Mouse (Mus musculus): ENCODE measurements around the gene Chst5. TPM values are rescaled to one million over a fixed set of nuclear protein-coding genes. Genes with fewer than 3 reads are reported as not detected.

Chst5 gene
- total RNA-seq (2021), result under 1 TPM in 1 of 2 experiments, not detected in 1; 0.14 TPM
- long read RNA-seq, experiment 1, partial matches to known transcripts, result 0 of 1 reads
- long read RNA-seq, experiment 1, other reads (novel, unspliced or antisense), result 0 of 1 reads
- long read RNA-seq, experiment 2, result 0 reads

DNA sequence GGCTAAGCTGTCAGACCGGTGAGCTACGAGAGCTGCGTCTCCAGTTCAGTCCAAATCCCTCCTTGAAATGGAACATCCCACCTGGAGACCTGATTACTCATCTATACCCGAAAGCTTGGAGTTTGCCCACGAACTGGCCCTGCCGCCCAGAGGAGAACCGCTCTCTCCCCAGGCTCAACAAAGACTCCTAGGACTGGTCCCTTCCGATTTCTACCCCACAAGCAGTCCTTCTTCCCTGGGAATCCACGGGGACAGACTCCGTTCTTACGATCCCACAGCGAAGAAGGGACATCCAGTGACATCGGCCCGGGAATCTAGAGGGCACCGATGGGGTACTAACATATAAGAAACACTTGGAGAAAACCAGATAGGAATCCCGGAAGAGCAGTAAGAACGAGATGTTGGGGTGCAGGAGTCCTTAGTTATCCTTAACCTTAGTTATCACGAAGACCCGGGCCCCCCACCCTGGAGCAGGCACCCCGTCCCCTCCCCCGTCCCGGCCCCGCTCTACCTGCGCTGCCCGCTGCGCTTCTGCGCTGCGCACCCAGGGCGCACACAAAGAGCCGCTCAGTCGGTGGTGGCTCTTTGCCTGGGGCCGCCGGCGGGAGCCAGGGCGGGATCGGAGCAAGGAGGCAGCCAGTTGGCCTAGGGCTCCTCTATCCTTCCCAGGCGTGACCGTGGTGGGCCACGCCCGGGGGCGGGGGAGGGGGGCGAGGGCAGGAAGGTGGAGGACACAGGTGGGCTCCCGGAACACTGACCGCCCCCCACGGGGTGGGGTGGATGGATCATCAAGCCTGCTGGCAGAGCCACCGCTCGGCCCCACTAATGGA, at the start of gene Chst5:
Chst5 (minus strand) TSS at position 827 of the 830 bp plus-strand sequence.
- intact Hi-C loops (cut with DNase I), result no loop called here
- no peak for TF ChIP-seq CTCF (IDR thresholded peaks at IDR 0.05)
- peak; percentile 46 for DNase-seq
- Histone ChIP-seq H3K27ac (no peak within 1 kb of the TSS), H3K4me3 (peak within 1 kb of the TSS; percentile 43)

DNA sequence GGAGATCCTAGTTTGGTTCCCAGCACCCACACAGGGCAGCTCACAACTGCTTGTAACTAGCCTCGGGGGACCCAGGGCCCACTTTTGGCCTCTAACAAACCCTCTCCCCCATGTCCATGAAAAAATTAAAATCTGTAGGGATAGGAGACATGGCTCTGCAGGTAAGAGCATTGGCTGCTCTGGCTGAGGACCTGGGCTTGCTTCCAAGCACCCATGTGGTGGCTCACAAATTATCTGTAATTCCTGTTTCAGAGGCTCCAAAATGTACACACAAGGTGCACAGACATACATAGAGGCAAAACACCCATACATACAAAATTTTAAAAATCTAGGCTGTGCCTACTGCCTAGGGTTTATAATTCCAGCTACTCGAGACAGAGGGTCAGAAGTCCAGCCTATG, 47.0 kb upstream of the Chst5 start:
- TF ChIP-seq CTCF (IDR thresholded peaks at IDR 0.05), result no peak
- intact Hi-C loops (cut with DNase I), result no loop called here
- Histone ChIP-seq H3K4me3 (no peak overlapping the region), H3K27ac (no peak overlapping the region)
- DNase-seq, result no peak

DNA sequence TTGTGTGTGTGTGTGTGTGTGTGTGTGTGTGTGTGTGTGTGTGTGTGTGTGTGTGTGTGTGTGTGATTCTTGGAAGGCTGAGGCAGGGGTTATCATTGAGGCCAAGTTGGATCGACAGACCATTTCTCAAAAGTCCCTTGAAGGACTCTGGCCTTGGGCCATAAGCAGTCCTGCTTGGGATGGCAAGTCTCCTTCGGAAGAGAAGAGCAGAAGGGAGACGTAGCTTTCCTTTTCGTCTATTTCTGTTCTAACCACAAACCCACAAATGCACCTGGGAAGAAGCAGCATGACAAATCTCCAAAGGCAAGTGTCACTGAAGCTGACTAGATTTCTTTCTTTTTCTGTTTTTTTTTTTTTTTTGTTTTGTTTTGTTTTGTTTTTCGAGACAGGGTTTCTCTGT, 45.6 kb upstream of the Chst5 start:
- no peak for DNase-seq
- no peak for TF ChIP-seq CTCF (IDR thresholded peaks at IDR 0.05)
- Histone ChIP-seq H3K27ac (no peak overlapping the region), H3K4me3 (no peak overlapping the region)
- intact Hi-C loops (cut with DNase I), result no loop called here

DNA sequence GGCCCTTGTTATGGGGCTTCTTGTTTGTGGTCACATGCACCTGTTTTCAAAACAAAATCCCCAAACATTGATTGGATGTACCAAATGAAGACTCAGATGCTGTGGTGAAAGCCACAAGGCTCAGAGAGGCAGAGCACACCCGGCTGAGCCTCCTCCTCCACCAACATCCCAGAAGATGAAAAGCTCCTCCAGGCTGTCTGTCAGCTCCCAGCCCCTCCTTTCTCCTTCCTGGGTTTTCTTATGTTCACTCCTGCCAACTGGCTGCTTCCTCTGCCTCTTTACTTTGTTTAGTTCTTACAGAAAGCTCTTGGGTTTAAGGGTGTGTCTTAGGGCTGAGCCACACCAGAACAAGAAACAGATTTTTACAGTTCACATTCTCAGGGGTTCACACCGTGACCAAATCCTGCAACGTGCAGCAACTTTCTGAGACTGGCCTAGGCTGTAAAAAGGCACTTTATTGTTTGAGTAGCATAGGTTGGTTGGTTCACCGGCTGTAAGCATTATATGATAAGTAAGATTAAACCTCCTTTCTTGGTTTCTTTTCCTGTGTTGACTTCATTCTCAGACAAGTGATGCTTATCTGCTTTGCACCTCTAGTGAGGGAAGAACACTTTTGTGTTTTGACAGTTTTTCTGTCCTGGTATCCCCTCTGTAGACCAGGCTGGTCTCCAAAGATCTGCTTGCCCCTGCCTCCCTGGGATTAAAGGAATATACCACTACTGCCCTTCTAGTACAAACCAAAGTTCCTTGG, 44.8 kb upstream of the Chst5 start:
- DNase-seq, result no peak
- no peak overlapping the region for H3K27ac ChIP-seq
- intact Hi-C loops (cut with DNase I), result no loop called here
- no peak overlapping the region for H3K4me3 ChIP-seq
- TF ChIP-seq CTCF (IDR thresholded peaks at IDR 0.05), result no peak

DNA sequence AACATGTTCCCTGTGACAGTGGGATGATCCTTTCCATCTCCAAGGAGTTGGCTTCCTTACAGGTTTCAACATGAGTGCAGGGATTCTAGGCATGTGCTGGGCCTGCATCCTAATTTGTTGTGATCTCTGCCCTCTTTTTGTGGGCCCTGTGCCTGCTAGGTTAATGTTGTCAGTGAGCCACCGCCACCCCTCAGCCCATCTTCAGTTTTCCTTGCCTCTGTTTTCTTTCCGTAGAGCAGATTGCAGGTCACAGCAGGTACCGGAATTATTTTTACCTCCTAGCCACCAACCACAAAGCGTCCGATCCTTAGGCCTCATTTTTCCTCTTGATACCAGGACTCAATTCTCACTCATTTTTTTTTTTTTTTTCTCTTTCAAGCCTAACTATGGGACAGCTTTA, 41.7 kb upstream of the Chst5 start:
- Histone ChIP-seq H3K27ac (no peak overlapping the region), H3K4me3 (no peak overlapping the region)
- TF ChIP-seq CTCF (IDR thresholded peaks at IDR 0.05), result no peak
- DNase-seq, result no peak
- intact Hi-C loops (cut with DNase I), result no loop called here

DNA sequence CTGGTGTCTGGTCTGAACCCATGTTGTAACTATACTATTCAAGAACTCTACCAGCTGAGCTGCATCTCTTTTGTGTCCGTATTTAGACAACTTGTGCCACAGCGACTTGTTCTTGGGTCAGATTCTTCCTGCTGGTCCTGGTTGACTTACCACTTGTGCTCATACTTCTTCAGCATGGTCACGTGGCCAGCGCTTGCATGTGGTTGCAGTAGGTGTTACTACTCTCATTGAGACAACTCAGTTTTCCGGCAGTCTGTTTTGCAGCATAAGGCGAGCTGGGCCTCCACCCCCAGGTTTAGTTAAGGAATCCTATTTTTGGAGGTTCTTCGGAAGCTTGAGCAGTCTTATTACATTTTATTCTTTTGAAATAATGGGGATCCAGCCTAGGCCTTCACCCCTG, 41.1 kb upstream of the Chst5 start:
- no peak for TF ChIP-seq CTCF (IDR thresholded peaks at IDR 0.05)
- H3K27ac ChIP-seq, result no peak overlapping the region
- intact Hi-C loops (cut with DNase I), result no loop called here
- H3K4me3 ChIP-seq, result no peak overlapping the region
- DNase-seq, result no peak

DNA sequence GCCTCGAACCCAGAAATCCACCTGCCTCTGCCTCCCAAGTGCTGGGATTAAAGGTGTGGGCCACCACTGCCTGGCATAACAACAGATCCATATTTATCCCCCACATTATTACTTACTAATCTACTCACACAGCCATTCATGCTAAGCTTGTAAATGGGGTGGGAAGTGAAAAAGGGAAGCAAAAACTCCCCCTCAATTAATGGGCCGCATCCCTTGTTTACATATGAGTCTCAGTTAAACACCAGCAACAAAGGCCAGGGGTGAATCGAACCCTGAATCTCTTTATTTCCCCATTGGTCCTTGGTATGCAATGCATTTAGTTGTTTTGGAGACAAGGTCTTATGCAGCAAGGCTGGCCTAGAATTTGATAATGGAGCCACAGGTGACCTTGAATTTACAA, 40.6 kb upstream of the Chst5 start:
- H3K4me3 ChIP-seq, result no peak overlapping the region
- intact Hi-C loops (cut with DNase I), result no loop called here
- H3K27ac ChIP-seq, result no peak overlapping the region
- DNase-seq, result no peak
- TF ChIP-seq CTCF (IDR thresholded peaks at IDR 0.05), result no peak

DNA sequence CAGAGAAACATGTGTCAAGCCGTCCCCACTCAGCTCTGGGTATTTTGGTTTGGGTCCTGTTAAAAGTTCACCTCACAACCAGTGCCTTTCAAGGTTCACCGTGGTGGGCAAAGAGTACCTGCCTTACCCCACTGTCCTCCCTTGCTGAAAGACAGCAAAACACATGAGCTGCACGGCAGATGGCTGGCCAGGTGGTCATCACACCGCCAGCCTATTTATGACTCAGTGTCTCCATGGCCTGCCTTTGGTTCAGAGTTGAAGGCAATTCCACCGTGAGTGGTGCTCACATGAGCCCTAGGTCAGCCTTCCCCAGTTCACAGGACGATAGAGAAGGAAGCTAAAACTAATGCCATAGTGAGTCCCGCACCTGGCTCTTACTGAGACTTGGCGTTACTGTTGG, 37.7 kb upstream of the Chst5 start:
- TF ChIP-seq CTCF (IDR thresholded peaks at IDR 0.05), result no peak

DNA sequence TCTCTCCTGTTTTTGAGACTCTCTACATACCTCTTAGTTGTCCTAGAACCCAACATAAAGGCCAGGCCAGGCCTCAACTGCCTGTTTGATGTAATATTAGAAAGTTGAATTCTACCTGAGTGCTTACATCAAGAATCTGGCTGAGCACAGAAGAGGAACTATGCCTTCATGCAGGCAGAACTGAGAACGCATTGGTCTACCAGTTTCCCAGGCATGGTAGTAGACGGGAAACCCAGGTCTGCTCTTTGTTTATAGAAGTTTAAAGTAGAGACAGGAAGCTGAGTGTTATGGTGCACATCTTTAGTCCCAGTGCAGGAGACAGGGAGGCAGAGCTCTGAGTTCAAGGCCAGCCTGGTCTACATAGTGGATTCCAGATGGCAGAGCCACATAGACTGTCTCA, 36.9 kb upstream of the Chst5 start:
- DNase-seq, result no peak
- H3K4me3 ChIP-seq, result no peak overlapping the region
- no peak for TF ChIP-seq CTCF (IDR thresholded peaks at IDR 0.05)
- H3K27ac ChIP-seq, result no peak overlapping the region
- intact Hi-C loops (cut with DNase I), result loop anchor here (5.0 kb wide), 1 partner anchor 35 kb away; no protein-coding TSS in a partner anchor

More for the DNA sequence above, 37.7 kb upstream of the Chst5 start:
- no peak overlapping the region for H3K4me3 ChIP-seq
- intact Hi-C loops (cut with DNase I), result loop anchor here (5.0 kb wide), 1 partner anchor 34 kb away; no protein-coding TSS in a partner anchor
- DNase-seq, result no peak
- H3K27ac ChIP-seq, result no peak overlapping the region

DNA sequence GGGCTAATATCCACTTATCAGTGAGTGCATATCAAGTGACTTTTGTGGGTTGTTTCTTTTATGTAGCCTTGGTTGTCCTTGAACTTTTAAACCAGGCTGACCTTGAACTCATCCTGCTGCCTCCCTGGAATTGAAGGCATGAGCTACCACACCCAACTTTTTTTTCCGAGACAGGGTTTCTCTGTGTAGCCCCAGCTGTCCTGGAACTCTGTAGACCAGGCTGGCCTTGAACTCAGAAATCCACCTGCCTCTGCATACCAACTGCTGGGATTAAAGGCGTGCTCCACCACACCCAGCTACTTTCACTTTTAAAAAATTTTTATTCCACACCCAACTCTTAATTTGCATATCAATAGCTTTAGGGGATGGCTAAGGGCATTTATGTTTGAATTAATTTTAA, 33.3 kb upstream of the Chst5 start:
- DNase-seq, result no peak
- intact Hi-C loops (cut with DNase I), result loop anchor here (5.0 kb wide), 1 partner anchor 49 kb away; the partner anchor contains the start of gene Adat1
- TF ChIP-seq CTCF (IDR thresholded peaks at IDR 0.05), result no peak

DNA sequence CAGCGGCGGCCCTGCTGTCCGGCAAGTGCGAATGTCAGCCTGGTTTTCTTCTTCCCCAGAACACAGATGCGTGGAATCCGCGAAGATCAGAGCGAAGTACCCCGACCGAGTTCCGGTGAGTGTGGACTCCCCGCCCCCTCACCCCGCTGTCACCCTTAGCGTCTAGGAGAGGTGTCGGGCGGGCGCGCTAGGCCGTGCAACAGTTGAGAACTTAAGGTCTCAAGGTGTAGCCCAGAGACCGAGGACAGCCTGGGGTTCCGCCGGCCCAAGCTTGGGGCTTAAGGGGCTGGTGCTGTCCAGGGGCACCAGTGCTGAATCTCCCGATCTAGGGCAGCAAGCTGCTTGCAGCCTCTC, 30.8 kb upstream of the Chst5 start:
- Histone ChIP-seq H3K27ac (peak overlapping the region; percentile 89), H3K4me3 (peak overlapping the region; percentile 81)
- peak; percentile 56 for DNase-seq
- TF ChIP-seq CTCF (IDR thresholded peaks at IDR 0.05), result no peak
- intact Hi-C loops (cut with DNase I), result loop anchor here (5.0 kb wide), 1 partner anchor 51 kb away; the partner anchor contains the start of gene Adat1

More for the DNA sequence above, 33.3 kb upstream of the Chst5 start:
- Histone ChIP-seq H3K4me3 (no peak overlapping the region), H3K27ac (no peak overlapping the region)

DNA sequence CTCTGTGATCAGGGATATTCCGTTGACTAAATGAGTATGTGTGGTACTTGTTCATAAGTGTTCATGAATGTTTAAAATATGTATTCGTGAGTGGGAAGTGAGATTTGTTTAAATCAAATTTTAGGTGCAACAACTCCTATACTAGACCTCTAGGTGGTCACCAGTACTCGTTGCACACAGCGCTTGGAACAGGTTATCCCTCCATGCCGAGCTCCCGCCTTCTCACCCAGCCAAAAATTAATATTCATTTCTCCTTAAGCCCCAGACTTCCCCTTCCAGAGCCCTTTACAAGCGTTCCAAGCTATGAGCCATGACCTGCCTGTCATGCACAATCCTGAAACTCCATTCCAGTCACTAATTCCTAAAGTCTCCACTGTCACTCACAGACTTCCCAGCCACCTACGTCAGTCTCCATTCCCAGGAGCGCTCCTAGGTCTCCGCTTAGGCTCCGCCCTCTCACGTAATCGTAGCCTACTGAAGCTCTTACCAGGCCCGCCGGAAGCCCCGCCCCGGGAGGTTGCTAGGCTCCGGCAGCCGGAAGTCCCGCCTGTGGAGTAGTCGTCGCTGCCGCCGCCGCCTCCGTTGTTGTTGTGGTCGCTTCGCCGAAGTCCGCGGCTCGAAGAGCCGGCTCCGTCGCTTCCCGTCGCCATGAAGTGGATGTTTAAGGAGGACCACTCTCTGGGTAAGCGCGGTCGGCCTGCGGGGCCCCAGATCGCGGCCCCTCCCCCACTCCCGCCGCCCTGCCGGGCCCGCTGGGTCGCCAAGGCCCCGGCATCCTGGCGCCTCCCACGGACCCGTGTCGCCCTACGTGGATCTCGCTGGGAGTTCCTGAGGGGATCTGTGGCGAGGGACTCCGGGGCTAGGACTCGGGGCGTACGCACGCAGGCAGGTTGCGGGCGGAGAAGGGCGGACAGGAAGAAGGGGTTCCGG, 30.2 kb upstream of the Chst5 start, which contains the start of gene Gabarapl2:
Gabarapl2 (plus strand) TSS at position 533 of the 930 bp plus-strand sequence.
- DNase-seq, result peak; percentile 98
- intact Hi-C loops (cut with DNase I), result loop anchor here (5.0 kb wide), 1 partner anchor 52 kb away; the partner anchor contains the start of gene Adat1
- Histone ChIP-seq H3K27ac (peak within 1 kb of the TSS; percentile 89), H3K4me3 (peak within 1 kb of the TSS; percentile 81)
- TF ChIP-seq CTCF (IDR thresholded peaks at IDR 0.05), result no peak
